Mouse (Mus musculus): ENCODE measurements at regions not wholly inside any gene's neighbourhood (a gene's known extent, or its start where the extent isn't known, plus 50 kb on each side); places are given as distances from the start of the nearest gene placed in this dataset.

DNA sequence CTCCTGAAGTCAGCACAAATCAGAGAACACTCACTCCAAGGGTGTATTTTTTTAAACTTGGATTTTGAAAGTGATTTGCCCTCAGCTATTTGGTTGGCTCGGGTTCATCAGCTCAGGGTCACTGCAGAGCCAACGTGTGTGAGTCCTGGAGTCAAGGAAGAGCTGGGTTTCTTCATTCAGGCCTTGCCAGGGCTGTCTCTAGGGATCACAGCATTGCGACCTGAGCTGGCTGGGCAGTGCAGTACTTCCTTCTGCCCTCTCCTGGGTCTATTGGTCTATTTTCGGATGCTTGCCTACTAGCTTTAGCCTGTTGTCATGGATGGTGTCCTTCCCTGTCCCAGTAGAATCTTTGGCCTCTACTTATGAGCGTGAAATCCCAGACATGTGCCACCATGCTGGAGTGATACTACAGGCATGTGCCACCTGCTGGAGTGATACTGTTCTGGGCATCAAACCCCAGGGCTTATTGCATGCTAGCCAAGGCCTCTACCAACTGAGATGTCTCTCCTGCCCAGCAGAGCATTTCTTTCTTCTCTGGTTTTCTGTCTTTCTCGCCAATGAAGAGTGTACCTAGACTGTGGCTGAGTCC is 211.7 kb upstream of the Rbfox1 start:
- DNase-seq (ENCODE audit: low read depth, low spot score) = no peak

DNA sequence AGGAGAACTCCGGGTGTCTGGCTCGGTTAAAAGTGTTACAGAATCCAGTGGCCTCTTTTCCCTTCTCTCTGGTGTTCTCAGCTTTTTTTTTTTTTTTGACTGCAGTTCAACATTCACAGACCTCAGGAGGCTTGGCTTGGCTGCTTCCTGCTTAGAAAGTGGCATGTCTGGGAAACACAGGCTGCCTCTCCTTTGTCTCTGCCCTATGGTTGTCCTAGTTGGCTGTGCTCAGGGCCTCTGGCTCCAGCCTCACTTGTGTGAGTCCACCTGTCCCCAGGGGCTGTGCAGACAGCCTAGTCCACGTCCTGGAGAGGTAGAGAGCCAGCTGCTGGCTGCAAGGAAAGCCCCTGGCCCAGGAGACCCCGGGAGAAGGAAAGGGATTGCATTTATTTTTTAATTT is 212.3 kb upstream of the Rbfox1 start:
- DNase-seq (ENCODE audit: low read depth, low spot score) = no peak

DNA sequence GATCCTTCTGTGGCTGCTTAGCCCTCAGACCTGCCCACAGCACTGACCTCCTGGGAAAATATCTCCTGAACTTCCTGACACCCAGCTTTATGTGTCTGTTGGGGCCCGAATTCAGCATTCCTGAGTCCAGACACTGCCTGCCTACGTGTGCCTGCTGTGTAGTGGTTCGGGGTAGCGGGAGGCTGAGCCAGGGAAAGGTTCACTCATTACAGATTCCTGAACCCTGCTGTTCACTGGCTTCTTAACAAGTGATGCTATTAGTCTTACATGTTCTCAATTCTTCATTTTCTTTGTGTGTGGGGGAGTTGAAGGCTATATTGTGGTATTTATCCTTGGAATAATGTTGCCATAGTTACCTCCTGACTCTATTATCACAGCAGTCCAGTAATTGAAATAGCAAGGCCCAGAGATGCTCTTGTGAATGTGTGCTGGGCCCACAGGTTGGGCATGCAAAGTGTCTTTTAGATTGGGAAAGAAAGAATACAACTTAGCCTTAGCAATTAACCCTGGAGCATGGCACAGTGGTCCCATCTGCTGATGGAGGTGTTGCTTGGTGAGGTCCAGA is 216.7 kb upstream of the Rbfox1 start:
- no peak for DNase-seq (ENCODE audit: low read depth, low spot score)

DNA sequence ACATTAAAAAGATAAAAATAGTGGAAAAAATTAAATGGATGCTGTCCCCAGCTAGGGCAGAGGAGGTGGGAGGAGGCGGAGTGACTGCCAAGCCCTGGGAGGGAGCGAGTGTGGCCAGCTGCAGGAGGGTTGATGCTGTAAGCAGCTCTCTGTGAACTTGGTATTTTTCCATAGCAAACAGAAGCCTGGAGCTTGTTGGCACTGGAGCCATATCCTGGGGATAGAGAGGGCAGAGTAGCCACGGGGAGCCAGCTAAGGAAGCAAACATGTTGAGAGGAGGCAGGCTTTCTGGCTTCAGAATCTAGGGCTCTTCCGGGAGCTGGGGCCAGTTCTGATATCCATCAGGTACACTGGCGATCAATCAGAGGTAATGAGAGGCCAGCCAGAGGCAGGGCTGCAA is 223.2 kb upstream of the Rbfox1 start:
- no peak for DNase-seq (ENCODE audit: low read depth, low spot score)

DNA sequence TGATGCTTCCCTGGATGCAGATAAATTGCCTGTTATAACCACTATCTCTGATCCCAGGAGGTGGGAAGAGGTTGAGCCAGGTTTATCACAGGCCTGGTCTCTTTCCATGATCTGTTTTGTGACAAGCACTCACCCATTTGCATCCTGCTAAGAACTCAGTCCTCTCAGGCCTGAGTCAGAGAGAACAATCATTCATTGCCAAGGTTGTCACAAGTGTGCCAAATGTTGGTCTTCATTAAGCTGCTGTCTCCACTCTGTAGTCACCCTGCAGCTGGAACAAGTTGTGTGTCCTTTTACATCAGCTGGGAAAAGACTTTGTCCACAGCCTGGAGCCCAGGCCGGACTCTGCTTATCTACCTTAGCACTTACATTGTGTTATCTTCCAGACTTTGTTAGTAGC is 233.6 kb upstream of the Rbfox1 start:
- no peak for DNase-seq (ENCODE audit: low read depth, low spot score)

DNA sequence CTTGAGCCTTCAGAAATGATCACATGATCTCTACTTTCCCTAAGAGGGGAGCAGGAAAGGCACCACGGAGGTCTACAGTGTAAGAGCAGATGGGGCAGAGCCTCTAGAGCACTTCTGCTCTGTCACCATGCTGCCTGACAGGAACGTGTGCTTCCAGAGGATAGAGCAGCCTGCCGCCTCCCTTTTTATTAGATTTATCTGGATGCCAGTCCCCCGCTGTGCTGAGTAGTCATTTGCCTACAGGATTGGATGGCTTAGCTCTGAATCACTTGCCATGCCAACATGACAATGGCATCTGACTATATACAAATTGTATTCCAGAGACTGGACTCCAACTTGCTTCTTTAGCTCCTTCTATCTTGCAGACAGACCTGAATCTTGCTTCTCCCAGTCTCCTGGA is 234.2 kb upstream of the Rbfox1 start:
- no peak for DNase-seq (ENCODE audit: low read depth, low spot score)

DNA sequence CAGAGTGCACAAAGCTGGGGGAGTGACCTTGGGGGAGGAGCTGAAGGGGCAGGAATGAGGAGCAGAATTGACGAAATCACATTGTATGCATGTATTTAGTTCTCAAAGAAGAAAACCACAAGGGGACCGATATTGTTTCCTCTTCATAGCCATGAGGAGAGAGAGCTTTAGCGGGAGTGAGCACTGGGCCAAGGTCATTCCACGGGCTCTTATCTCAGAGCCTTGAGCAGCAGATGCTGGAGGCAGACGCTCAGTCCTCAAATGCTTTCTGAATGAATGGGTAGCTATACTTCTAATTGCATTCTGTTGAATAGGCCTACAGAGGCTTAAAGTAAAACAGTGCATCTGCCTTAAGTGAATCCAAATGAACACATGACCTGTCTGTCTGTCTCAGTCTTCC is 245.2 kb upstream of the Rbfox1 start:
- no peak for DNase-seq (ENCODE audit: low read depth, low spot score)

DNA sequence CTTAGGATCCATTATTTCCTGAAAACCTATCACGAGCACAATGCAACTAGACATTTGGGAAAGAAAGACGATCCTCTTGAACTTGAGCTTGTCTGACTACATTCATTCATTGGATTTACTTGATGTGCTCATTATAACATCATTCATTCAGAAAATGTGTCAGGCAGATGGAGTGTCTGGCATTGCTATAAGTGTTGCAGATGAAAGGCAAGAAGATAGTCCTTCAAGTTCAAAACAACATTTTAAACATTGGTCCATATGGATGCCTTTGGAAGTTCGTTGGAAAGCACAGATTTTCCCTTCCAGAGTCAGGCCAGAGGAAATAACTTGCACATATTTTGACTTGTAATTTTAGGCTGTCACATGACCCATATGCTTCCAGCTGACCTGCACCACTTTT is 255.2 kb upstream of the Rbfox1 start:
- DNase-seq (ENCODE audit: low read depth, low spot score) = no peak

DNA sequence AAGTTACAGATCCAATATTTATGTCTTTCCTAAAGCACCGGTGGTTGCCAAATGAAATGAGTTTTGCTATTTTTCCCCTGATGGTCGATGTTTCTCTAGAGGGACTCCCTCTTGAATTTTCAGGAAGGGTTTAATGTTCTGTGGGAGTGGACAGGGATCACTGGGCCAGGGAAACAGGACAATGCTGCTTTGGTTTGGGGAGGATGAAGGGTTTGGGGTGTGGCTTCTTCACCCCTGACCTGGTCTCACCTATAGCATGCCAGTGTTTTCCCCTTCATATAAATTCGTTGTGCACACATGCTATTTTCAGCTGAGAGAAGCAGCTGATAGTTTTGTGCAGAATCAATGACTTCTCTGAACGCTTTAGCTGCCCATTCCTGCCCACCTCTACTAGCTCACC is 257.2 kb upstream of the Rbfox1 start:
- no peak for DNase-seq (ENCODE audit: low read depth, low spot score)

DNA sequence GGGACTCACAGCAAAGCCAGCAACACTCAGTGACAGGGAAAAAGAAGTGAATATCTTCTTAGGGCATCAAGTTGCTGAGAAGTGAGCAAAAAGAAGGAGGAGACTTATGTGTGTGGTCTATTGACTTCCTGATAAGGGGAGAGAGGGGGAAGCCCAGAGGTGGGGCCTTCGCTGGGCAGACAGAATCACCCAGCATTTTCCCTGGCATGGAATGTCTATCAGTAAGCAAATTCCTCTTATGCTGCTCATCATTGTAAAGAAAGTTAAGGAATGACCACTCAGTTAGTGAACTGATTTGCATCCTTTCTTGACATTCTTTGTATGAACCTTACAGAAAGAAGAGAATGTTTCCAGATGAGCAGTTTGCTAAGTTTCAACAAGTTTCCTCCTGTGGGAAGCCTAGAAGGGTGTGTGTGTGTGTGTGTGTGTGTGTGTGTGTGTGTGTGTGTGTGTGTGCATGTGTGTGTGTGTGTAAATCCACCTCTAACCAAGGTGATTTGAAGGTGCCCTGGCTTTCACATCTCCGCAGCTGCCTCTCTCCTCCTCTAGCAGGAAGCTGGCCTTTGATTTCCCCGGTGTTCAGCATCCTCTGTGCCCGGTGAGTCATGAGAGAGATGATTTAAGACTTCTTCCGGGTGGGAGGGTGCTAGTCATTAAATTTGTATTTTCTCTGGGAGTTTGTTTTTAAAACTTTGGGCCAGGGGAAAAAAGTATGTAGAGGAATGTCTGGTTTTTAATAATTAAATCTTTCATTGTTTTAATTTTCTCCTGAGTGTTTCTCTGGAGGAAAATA is 257.8 kb upstream of the Rbfox1 start:
- DNase-seq (ENCODE audit: low read depth, low spot score) = no peak

DNA sequence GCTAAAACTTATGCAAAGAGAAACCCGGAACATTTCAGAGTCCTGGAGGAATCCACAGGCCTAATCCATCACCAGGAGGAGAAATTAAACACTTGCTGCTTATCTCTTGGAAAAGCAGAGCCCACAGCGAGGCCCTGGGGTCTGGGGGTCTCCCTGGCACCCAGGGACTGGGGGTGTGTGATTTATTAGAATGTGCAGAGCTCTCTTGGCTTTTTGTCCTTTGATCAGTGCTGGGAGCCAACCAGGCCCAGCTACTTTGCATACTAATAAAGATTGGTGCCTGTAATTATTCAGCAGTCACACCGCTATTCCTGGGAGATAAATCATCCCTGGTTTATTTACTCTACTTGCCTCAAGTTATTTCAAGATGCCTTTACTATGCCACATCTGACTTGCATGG is 260.0 kb upstream of the Rbfox1 start:
- DNase-seq (ENCODE audit: low read depth, low spot score) = no peak

DNA sequence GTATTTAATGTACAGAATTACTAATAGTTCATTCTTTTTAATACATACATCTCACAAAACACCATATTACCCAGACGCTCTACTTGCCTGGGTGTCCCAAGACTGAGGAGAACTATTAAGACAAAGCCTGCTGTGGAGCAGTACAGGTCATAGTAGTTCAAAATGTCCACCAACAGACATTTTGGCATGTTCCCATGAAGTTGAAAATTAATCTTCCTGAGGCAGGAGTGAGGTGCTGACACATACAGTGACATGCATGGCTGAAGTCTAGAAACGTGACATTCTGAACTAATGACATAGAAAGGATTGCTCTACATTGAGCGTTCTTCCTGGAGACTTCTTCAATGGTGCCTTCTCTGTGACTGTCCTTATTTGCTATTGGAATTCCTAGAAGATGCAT is 264.6 kb upstream of the Rbfox1 start:
- no peak for DNase-seq (ENCODE audit: low read depth, low spot score)

DNA sequence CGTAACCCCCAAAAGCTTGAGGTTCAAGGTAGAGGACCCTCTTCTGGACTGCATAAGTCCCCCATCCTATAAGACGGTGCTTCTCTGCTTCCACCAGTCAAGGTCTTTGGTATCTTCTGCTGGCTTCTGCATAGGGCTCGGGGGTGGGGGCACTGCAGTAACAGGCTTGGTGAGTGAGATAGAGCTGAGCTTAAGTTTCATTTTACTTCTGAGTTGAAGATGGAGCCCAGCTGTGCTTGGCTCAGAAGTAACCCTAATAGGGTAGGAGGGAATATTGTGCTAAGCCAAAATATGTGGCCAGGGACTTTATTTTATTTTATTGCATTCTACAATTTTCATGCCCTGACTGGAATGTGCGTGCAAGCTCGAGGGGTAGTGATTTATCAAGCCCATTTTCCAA is 268.8 kb upstream of the Rbfox1 start:
- DNase-seq (ENCODE audit: low read depth, low spot score) = no peak

DNA sequence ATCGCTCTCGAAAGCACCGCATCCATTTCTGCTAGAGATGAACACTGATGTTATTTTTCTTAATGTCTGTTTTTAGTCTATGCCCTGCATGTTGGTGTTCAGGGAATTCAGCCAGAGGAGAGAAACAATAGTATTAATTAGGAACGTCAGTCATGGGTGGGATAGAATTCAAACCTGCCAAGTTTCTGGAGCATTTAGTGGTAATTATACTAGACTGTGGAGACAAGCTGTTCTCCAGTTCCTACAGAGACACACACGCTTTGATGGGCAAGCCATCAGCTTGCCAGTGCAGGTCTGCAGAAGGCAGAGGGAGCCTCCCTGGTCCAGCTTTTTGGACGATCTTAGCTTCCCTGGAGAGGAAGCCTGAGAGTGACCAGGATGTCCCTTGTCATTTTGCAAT is 289.8 kb upstream of the Rbfox1 start:
- DNase-seq (ENCODE audit: low read depth, low spot score) = no peak

DNA sequence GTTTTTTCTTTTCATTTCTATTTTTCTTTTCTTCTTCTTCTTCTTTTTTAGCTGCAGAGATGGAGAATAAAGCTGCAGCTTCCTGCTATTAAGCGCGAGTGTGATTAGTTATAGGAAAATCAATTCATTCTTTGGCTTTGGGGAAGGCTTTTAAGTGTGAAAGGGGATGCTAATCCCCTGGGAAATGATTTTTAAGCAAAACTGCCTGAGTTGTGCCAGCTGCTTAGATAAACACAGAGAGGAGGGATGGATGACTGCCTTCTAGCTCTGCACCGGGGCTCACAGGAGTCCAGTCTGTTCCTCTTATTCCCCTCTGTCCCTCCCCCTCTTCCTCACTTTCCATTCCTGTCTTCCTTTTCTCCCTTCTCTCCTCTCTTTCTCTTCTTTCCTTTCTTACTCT is 306.8 kb upstream of the Rbfox1 start:
- no peak for DNase-seq (ENCODE audit: low read depth, low spot score)

DNA sequence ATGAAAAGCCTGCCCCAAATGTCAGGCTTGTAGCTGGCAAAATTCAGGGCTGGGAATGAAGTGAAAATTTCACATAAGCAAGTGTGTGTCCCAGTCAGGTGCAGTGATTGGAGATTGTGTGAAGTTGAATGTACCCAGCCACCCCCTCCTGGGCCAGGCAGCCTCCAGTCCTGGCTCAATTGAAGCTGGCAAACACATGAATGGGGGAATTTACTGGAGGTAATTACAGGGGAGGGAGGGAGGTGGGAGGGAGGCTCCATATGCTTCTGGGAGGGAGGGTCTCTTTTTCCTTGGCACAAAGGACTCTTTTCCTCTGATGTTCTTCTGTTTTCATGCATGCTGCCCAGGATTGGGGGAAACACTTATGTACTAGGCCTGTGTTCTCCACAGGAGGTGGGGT is 312.4 kb upstream of the Rbfox1 start:
- no peak for DNase-seq (ENCODE audit: low read depth, low spot score)

DNA sequence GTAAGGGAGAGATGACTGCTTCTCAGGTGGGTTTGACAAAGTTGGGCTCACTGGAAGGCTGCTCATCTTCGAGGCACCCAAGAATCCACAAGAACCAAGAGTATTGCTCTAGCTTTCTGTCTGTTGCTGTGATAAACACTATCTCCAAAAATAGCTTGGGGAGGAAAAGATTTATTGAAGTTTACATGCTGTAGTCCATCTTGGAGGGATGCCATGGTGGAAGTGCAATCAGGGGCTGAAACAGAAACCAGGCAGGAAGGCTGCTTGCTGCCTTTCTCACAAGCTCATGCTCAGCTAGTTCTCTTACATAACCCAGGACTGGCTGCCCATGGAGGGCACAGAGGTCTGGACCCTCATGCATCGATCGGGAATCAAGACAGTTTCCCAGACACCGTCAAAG is 314.5 kb upstream of the Rbfox1 start:
- DNase-seq (ENCODE audit: low read depth, low spot score) = no peak

DNA sequence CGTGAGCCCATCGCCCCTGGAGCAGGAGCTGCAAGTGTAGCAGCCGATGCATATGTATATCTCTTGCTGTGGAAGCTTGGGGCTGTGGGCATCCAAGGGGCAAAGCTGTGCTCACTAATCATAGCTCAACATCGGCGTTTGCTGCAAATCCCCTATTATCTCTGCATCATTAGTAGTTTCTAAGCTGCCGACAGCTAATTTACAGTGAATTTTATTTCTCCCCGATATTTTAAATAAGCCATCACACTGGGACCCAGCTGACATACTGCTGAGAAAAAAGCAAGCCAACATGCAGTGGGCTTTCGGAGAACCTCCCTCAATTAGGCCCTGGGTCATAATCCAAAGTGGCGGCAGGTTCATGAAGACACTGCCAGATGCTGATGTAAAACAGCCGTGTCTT is 313.3 kb upstream of the Eef2kmt start:
- no peak for DNase-seq (ENCODE audit: low read depth, low spot score)

DNA sequence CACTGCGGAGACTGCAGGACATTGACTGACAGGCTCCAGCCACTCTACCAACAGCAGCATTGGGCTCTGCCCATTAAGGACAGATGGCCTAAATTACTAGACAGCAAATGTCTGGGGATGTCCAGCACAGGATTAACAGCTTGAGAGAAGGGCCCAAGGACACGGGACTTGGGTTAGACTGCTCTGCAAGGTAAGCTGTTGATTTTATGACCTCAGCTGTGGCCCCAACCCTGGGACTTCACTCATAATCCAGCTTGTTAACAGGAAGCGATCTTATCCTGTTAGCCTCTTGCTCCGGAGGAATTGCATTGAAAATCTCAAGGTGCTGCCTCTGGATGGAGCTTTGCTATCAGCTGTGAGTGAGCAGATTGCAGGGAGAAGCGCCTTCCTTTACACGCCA is 293.2 kb upstream of the Eef2kmt start:
- no peak for DNase-seq (ENCODE audit: low read depth, low spot score)

DNA sequence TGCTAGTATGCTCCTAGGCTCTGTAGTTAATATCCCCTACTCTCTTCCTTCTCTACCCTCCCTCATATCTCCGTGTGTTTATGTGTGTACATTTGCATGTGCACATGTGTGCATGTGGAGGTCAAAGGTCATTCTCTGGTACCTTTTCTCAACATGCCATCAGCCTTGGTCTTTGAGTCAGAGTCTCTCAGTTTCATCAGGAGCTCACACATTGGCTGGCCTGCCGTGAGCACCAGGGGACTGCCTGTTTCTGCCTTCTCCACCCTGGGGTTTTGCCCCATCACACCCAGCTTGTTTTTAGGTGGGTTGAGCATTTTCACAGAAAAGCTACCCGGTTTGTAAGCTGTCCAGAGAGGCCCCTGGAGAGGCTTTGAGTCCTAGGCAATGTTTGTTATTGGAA is 292.8 kb upstream of the Eef2kmt start:
- DNase-seq (ENCODE audit: low read depth, low spot score) = no peak

DNA sequence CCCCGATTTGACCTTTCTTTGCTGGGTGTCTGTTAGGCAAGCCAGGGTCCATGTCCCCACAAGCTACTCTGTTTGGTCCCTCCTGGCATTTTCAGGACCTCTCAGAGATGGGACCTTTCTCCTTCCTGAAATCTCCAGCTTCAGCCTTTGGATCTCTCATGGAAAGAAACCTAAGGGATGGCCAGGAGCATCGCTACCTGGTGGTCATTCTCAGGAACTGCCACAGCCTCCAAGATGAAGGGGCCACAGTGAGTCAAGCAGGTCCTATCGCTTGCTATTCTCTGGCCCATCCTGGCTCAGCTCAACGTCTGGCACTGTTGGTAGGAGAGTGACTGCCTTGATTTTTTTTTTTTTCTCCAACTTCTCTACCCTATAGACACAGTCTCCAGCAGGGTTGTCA is 291.0 kb upstream of the Eef2kmt start:
- no peak for DNase-seq (ENCODE audit: low read depth, low spot score)

DNA sequence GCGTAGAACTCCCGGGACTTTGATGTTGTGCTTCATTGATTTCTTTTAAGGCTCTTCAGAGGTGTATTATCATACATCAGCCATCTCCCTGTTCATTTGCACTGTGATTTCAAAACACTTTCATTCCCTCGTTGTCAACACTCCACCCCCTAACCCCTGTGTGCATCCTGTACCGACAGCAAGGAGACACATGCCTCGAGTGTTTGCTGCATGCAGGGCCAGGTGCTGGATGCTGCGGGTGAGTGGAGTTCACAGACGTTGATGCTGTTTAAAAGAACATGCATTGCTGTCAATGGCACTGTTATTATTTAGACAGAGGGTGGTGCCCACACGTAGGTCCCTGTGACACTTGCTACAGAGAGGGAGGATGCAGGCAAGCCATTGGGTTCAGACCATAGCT is 290.0 kb upstream of the Eef2kmt start:
- no peak for DNase-seq (ENCODE audit: low read depth, low spot score)

DNA sequence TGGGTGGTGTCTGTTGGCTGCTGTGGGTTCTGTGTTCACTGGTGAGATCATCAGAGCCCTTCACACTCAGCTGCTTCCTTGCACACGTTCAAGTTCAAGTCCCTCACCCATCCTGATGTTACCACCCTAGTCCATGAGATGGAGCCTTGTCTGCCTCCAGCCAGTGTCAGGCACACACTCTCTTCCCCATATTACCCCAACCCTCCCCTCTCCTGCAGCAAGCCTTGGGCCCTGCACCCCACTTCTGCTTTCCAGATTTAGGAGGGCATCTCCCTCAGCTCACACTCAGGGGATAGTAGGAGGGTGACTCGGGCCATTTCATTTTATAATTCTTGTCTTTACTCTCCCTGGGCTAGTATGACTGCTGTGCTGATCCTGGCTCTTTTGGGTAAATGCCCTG is 288.7 kb upstream of the Eef2kmt start:
- no peak for DNase-seq (ENCODE audit: low read depth, low spot score)

All from CD4-positive helper T cell, adult 2 months (primary cell).